Mouse (Mus musculus) yolk sac, embryonic 10.5 days (tissue): ENCODE results near the gene 1700028K03Rik.

Experiments used
- DNase-seq: peaks from one replicate; pipeline ENCODE4 v3.0.0-alpha.2; 2017; ENCODE audit warnings: low spot score

Gene 1700028K03Rik

DNA sequence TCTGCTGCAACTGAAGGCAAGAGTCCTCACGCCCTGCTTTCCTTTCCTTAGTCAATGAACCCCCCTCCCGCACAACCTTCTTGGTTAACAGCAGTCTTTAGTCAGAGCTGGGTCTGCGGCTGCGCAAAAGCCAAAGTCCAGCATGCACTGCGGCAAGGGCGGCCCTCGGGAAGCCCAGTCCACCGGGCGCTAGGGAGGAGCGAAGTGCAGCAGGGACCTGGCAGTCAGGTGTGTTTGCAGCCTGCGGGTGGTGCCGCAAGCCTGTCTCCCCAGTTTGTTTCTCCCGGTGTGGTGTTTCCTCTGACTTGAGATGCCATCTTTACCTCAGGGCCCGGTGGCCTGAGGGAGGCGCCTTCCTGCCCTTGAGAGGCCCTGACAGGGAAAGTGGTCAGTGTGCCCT, at the start of gene 1700028K03Rik:
Gene 1700028K03Rik (plus strand): TSS at position 129 of the 400 bp plus-strand sequence.
- DNase-seq = peak; percentile 48

DNA sequence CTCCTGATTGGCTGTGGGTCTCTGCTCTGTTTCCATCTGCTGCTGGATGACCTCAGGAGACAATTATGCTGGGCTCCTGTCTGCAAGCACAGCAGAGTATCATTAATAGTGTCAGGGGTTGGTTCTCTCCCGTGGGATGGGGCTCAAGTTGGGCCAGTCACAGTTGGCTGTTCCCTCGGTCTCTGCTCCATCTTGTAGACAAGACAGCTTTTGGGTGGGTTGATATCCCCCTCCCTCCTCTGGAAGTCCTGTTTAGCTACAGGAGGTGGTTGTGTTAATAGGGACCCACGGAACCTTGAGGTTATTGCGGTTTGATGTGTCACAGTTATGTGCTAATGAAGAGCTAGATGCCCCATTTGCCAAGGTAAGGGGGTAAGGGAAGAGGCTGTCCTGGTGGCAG, 45.5 kb upstream of the 1700028K03Rik start:
- DNase-seq = no peak

- no peak for DNase-seq
Observed at GRCm38 (mm10) chr5:107491036-107491435, 43.5 kb upstream of the 1700028K03Rik start.

DNA sequence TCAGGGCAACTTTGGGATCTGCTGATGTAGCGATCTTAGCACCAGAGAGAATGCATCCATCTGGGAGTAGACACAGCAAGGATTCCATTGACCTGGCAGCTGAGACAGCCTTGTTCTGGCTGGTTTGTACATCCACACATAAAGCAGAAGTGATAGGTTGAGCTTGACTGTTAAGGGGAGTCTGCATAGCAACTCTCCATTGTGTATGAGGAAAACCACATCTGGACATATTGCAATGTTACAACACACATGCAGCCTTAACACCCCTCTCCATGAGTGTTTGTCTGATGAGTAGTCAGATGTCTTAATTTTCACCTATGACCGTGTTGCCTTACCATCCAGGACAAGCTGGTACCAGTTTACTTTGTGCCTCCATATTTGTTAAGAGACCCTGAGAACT, 42.0 kb upstream of the 1700028K03Rik start:
- DNase-seq = no peak

DNA sequence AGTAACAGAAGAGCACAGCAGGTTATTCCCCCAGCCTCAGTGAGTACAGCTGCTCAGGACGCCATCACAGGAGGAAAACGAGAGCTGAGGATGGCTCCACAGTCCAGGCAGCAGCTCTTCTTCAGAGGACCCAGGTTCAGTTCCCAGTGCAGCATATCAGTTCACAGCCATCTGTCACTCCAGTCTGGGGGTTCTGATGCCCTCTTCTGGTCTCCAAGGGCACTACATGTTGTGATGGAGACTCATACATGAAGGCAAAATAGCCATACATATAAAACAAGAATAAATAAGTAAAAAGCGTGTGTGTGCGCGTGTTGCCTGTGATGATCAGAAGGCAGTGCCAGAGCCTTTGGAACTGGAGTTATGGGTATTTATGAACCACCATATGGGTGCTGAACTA, 39.8 kb upstream of the 1700028K03Rik start:
- no peak for DNase-seq

DNA sequence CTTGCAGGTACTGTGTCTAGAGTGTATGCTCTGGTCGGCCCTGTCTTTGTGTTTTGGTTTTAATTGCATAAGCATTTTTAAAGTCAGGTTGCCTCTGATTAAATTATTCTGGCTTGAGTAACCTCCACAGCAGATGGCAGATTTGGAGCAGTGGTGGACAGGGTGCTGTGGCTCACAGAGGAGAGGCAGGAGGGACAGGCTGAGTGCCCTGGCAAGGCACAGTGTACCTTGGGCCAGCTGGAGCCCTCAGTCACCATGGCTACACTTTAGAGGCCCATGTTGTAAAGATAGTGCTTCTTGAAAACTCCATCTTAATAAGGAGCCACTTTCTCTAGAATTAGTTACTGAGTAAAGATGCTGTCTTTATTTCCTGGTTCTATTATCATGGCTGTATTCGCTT, 38.5 kb upstream of the 1700028K03Rik start:
- DNase-seq = no peak

GRCm38 (mm10) chr5:107497519-107498501, 36.7 kb upstream of the 1700028K03Rik start:
- no peak for DNase-seq

DNA sequence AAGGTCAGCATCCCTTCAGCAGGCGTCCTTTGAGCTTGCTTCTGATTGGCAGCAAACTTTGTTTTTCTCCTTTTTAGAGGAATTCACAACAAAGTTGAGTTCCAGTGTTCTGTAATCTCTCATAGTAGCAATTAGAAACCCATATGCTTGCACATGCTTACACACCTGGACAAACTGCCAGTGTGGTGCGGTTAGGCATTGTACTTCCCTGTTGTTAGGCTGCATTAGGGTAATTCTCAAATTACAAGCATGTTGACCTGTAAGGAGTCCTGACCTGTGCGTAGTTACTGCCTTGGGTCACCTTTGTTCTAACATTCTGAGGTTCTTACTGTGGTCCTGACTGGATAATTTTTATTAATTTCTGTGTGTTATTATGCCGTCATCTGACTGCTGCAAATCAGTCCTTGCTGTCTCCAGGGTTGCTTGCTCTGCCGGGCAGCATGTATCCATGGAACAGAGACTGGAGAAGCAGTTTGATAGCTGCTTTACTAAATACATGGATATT, 35.7 kb upstream of the 1700028K03Rik start:
- no peak for DNase-seq

DNA sequence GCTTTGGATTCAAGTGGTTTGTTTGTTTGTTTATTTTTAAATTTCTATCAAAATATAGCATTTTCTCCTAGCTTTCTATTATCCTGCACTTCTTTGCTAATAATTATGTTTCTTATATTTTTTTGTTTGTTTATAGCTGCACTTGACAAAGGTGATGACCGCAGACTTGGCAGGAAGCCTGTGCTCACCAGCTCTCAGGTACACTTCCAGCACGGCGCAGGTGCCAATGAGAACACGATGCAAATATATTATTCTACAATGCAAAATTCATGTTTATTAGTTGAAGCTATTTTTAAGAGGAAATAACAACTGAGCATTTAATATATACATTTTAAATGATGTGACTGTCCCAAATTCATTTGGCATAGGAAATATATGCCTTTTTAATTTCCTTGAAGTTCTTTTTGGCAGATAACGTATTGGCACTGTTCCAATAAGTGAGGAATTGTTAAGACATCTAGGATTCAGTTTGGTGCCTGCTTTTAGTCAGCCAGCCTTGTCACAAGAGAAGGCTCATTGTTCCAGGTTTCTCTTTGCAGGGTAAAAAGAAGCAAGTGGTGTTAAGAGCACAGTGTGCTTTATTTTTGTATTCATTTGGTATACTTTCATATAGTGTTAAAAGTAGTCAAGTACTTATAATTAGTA, 34.5 kb upstream of the 1700028K03Rik start:
- DNase-seq = no peak

- DNase-seq = no peak
Observed at GRCm38 (mm10) chr5:107500741-107501140, 33.8 kb upstream of the 1700028K03Rik start.

GRCm38 (mm10) chr5:107507321-107507720, 27.2 kb upstream of the 1700028K03Rik start, which contains the start of gene Gm42669:
TSS of gene Gm42669 (plus strand) at chr5:107507621.
- no peak for DNase-seq

GRCm38 (mm10) chr5:107510503-107510902, 24.0 kb upstream of the 1700028K03Rik start:
- DNase-seq = no peak

GRCm38 (mm10) chr5:107511326-107511725, 23.2 kb upstream of the 1700028K03Rik start:
- no peak for DNase-seq

GRCm38 (mm10) chr5:107513583-107513982, 20.9 kb upstream of the 1700028K03Rik start:
- peak; percentile 22 for DNase-seq

DNA sequence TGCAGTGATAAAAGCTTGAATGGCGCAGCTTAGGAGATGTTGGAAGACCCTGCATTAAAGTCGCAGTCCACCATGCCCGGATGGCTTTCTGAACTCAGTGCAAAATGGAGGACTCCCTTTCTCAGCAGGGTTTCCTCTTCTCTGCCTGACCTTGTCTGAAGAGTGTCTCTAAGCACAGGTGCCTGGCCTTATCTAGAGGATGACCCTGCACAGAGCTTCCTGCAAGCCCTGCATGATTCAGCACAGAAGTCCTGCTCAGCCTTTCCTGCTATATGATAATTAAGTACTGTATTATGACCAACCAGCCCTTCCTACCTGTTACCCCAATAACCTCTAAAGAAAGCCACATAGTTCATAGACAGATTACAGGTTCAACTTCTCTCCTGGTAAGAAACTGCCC, 19.1 kb upstream of the 1700028K03Rik start:
- no peak for DNase-seq

DNA sequence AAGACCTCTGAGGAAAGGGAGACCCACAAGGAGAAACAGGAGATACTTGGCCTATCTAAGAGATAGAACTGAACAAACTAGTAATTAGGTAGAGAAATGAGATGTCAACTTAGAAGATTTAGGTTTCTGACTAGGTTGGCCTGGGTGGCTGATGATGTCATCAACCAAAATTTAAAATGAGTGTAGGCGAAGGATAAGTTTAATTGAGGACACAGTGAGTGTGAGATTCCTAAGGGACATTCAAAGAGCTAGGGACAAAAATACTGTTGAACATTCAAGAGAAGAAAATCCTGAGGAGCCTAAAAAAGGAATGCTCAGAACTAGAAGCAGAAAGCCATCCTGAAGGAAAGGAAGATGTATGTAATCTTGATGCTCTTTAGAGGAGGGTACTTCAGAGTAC, 18.4 kb upstream of the 1700028K03Rik start:
- DNase-seq = no peak

- no peak for DNase-seq
Observed at GRCm38 (mm10) chr5:107518602-107519001, 15.9 kb upstream of the 1700028K03Rik start.

GRCm38 (mm10) chr5:107521386-107521785, 13.1 kb upstream of the 1700028K03Rik start:
- no peak for DNase-seq

GRCm38 (mm10) chr5:107521897-107522296, 12.6 kb upstream of the 1700028K03Rik start:
- no peak for DNase-seq

DNA sequence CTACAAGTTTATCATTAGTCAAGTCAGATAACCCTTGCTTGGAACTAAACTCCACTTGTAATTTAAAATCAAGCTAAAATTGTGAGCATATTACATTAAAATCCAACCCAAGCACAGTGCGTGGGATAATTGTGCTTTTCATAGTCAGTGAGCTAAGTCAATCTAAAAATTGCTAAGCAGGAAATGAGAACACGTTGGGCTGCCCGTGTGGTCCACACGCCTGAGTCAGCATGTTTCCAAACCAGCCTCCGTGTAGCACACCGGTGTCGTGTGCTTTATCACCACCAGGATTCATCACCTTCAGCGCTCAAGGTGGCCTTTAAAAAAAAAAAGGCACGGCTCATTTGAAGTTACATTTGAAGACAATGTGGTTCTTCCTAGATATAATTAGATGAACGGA, 10.2 kb upstream of the 1700028K03Rik start:
- DNase-seq = no peak

- no peak for DNase-seq
Observed at GRCm38 (mm10) chr5:107528856-107529255, 5.7 kb upstream of the 1700028K03Rik start.

GRCm38 (mm10) chr5:107533590-107533989, 919 bp upstream of the 1700028K03Rik start:
- DNase-seq = no peak

DNA sequence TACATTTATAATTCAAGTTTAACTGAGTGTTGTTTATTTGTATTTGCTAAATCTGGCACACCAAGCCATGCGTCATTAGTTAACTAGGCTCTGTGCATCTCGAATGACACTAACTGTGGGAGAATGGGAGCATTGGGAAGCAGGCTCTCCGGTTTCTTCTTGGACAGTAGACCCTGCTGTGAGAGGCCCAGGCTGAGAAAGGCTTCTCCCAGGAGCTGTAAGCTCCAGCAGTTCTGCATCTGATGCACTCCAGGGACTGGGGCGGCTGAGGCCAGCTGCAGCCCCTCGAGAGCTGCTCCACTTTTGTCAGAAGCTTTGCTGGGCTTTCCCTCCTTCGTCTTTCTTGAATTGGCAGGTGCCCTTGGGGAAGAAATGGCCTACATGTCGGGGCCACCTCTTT, 7.2 kb downstream of the 1700028K03Rik start:
- no peak for DNase-seq
